Comparison of ENCODE assay signal across 11 mouse cellular contexts in the genomic region with DNA sequence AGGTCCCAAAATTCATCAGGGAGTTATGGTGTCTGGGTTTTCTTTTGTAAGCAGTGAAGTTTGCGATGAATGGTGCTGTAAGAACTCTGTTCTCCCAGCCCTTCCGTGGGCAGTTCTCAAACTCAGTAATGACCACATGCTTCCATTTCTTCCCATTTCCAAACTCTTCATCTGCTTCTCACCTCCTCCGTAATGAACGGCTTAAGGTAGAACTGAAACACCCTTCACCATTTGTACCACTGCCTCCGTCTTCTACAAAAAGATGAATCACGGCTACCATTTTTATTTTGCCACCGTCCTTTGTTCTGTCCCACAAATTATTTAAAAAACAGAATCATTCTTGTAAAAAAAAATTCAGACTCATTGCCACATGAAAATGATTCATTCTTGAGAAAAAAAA.
"Had no signal": no experiment of that assay in that cellular context is flagged by ENCODE, and none has a peak within 500 bp of the region (broad histone marks: within the 10 kb centered on the region; RNA-seq: fewer than 3 reads in every experiment).

No protein-coding gene starts in this region.

- DNase-seq: liver, embryonic 13.5 days; liver, postnatal 0 days; lung, adult 2 months; lung, postnatal 14 days; lung, postnatal 36 days; thymus, adult 18-20 months; thymus, postnatal 14 days; thymus, postnatal 36 days had no signal

- ATAC-seq: liver, postnatal 0 days; lung, postnatal 0 days; midbrain, embryonic 13.5 days; midbrain, embryonic 15.5 days had no signal
